Mouse (Mus musculus) adipocyte (in vitro differentiated cells): ENCODE measurements around the gene Rhov.
A peak's percentile ranks its signal among the peaks of the same experiment; 100 is the strongest.

Source experiments
- DNase-seq: peaks from one replicate; pipeline ENCODE4 v3.0.0-alpha.2; 2016; ENCODE audit warnings: low spot score

Gene Rhov

DNA sequence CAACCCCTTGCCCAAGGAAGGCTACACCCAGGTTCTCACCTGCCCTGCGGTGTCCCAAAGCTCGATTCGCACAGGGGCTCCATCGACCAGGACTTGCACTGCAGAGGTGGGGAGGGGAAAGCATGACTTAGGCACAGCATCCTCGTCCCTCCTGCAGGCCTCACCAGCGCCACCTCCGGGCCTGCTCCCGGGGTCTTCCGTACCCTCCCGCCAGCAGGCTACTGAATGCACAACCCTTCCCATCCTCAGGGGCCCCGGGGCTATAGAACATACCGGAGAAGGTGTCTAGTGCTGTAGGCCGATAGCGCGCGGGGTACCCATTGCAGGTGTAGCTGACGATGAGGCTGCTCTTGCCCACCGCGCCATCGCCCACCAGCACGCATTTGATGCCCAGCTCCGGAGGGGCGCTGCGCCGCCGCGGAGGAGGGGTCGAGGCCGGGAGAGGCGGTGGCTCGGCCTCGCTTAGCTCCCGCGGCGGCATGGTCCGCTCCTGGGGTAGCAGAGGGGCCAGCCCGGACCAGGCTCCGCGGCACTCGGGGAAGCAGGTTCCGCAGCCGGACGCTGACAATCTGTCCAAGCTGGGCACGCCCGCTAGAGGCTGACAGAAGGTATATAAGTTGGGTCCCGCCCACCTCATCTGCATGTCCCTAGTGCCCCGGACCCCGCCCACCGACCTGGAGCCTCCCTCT is at the start of gene Rhov:
Gene Rhov (minus strand): TSS at position 630 of the 689 bp plus-strand sequence.
- no peak for DNase-seq

GRCm38 (mm10) chr2:119320571-119320970 is 49.5 kb upstream of the Rhov start:
- no peak for DNase-seq

DNA sequence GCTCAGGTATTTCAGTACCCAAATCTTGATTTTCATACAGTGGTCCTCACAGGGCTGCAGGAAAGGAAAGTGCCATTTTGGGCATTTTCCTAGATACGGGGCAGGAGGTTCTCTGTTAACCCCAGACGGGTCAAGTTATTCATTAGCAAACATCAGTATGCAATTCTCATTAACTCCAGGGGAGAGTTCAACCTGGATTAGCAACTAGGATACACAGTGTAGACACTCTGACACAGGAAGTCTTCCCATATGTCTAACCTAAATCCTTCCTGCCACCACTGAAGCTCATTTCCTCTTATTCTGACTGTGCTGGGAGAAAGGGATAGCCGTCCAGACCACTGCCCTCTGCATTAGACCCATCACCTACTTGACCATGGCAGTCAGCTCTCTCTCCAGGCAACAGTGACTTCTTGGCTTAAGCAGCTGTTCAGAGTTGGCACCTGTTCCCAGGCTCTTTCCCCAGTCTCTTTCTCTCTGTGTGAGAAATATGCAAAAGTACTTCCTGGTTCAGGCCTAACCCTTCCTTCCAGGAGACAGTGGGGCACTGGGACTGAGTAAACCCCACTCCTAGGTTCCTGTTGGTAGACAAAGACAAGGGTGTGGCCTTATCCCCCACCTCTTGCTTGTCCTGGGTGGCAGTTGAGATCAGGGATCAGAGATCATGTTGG is 47.1 kb upstream of the Rhov start:
- DNase-seq = peak; percentile 94

DNA sequence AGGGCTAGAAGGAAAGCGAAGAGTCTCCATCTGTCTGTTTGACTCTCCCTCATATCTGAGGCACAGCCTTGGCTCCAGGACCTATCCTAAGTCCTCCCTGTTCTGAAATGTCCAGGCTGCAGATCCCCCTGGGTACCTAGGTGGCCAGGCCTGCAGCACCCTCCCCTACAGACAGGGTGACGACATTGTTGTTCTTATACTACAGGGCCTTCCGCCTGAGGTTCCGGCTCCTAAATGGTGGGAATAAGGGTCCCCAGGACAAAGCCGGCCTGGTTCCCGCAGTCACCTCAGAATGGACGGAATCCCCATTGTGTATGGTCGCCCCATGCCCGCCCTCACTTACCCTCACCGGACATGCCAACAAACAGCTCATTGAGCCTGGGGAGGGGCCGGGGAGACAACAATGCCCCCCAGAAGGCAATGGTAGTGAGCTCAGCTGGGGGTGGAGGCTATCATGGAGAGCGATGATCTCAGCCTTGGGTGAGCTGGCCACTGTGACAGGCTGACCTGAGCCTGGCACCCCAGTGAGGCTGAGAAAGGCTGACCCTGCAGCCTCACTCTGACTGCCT is 43.8 kb upstream of the Rhov start:
- DNase-seq = no peak

- no peak for DNase-seq
Measured at GRCm38 (mm10) chr2:119313780-119314479, 42.9 kb upstream of the Rhov start.

- no peak for DNase-seq
Measured at GRCm38 (mm10) chr2:119312380-119312958, 41.4 kb upstream of the Rhov start.

DNA sequence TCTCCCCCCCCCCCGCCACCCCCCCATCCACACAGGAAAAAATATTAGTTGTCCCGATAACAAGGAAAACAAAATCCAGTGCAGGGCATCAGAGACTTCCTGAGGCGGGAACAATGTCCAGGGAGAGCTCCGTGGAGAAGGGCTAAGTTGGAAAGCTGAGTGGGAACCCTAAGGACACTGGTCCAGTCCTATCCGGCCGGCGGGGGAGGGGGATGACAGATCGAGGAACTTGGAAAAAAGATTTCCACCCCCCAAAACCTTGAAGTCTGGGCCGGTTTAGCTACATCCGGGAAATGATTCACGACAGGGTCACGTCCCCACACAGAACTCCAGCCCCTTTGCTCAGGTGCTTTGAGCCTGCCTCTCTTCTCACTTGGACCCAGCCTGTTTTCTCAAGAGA is 40.5 kb upstream of the Rhov start:
- DNase-seq = no peak

DNA sequence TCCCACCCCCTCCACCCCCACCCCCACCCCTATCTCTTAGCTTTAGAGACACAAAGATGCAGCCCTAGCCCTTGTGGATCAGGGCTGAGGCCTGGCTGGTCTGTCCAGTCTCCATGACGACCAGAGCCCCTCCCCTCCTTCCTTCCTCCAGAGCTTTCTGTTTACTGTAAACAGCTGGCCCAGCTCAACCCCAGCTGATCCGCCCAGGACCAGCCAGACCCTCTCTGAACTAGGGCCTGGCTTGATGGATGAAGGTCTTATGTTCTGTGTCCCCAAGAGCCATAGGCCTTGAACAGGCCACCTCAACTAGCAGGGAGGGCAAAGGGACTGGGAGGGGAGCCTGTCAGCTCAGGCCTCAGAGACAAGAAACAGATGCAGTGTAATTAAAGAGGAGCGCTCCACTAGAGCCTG is 33.7 kb upstream of the Rhov start:
- DNase-seq = no peak

GRCm38 (mm10) chr2:119304391-119304790 is 33.3 kb upstream of the Rhov start:
- no peak for DNase-seq

DNA sequence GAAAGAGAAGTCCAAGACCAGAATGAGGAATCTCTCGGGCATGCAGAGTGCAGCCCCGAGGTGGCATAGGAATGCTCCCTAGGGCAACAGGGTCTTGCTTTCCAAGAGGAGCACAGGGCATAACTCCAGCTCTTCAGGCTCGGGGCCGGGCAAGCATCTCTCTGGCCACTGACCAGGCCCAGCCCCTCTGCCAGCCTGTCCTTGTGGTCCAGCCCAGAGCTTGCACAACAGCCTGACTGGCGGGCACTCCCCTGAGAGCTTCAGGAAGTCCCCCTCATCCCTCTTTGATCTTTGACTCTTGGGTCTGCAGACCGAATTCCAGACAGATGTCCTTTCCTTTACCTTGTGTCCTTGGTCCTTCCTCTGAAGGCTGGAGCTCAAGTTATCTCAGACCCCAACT is 31.8 kb upstream of the Rhov start:
- DNase-seq = peak; percentile 49

DNA sequence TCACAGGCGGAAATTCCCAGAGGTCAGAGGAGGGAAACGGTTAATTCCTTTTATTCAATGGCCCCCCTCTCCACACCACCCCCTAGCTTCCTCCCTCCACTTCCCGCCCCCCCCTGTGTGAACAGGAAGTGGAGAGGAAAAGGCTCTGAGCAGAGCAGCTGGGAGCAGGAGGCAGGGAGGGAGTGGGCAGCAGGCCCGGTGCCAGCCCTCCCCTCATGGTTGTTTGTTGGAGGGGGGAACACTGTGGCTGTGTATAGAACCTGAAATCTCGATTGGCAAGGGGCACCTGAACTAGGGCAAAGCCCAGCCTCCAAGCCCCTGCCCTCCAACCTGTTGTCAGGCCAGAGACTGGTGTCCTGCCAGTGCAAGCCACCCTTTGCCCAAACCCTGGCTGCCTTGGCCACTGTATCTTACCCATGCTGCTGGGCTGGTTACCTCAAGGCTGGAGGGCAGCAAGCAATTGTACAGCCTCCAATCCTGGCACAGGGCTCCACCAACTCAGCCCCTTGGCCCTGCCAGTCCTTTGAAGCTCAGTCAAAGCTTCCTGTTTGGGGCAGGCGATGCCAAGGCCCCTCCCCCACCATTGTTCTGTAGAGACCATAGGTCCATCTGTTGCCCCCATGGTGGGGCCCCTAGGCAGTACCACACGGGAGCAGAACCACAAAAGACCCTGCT is 29.9 kb upstream of the Rhov start:
- DNase-seq = no peak

- DNase-seq = peak; percentile 90
Measured at GRCm38 (mm10) chr2:119299981-119300818, 29.1 kb upstream of the Rhov start.

- no peak for DNase-seq
Measured at GRCm38 (mm10) chr2:119298839-119299238, 27.8 kb upstream of the Rhov start.

DNA sequence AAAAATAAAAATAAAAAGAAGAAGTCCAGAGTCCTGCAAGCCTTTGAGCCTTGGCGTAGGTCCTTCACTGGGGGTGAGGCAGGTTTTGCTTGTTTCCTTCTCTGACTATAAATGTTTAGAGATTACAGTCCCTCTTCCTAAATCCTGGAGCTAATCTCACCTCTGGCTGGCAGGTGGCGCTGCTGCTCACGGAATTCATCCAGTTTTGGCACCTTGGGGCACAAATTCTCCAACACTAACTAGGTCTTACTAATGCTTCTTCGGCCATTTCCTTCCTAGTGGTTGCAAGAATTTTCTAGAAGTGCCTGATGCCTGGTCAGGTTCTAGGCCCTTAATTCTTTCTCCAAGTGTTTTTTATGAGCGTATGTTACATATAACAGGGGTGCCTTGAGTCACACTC is 27.3 kb upstream of the Rhov start:
- DNase-seq = peak; percentile 84

DNA sequence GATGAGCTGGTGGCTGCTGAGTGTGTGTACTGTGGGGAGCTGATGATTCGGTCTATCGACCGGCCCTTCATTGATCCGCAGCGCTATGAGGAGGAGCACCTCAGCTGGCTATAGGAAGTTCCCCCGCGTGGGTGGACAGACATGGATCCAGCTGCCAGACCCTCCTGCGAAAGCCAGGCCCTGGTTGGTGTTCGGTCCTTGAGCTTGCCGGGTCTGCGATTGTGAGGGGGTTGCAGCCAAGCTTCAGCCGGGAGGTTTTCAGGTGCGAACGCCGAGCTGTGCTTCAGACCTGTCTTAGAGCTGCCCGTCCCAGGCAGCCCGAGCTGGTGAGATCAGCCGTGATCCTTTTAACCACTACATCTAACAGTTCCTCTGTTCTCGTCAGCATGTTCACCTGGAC is 26.4 kb upstream of the Rhov start:
- no peak for DNase-seq

GRCm38 (mm10) chr2:119296756-119297155 is 25.7 kb upstream of the Rhov start:
- DNase-seq = no peak

GRCm38 (mm10) chr2:119294411-119294810 is 23.3 kb upstream of the Rhov start:
- DNase-seq = no peak

DNA sequence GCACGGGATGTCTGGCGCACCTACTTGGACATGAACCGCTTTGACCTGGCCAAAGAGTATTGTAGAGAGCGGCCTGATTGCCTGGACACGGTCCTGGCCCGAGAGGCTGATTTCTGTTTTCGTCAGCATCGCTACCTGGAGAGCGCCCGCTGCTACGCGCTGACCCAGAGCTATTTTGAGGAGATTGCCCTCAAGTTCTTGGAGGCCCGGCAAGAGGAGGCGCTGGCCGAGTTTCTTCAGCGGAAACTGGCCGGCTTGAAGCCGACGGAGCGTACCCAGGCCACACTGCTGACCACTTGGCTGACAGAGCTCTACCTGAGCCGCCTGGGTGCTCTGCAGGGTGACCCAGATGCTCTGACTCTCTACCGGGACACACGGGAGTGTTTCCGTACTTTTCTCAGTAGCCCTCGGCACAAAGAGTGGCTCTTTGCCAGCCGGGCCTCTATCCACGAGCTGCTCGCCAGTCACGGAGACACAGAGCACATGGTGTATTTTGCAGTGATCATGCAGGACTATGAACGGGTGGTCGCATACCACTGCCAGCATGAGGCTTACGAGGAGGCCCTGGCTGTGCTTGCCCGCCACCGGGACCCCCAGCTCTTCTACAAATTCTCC is 22.8 kb upstream of the Rhov start:
- no peak for DNase-seq

GRCm38 (mm10) chr2:119293311-119293710 is 22.2 kb upstream of the Rhov start:
- no peak for DNase-seq

- DNase-seq = no peak
Measured at GRCm38 (mm10) chr2:119292852-119293251, 21.8 kb upstream of the Rhov start.

DNA sequence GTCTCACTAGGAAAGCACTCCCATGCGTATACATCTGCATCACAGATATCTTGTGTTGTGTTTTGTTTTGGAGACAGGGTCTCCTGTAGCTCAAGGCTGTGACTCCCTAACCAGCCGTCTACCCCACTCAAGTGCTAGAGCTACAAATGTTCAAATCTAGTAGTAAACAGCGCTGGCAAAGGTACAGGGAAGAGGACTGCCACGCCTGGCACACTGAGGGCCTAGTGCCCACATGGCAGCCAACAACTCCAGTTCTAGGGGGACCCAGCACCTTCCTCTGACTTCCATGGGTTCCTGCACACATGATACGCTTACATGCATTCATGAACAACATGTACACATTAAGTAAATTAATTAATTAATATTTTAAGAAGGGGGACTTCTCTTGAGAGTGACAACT is 21.2 kb upstream of the Rhov start:
- no peak for DNase-seq
